Mouse (Mus musculus) T-helper 17 cell (primary cell): ENCODE data around the gene Atp7a.

ENCODE experiments used
- in situ Hi-C, 2 experiments: fragments of 300-600 bp; cut with MboI, MseI; formaldehyde crosslinking; loops; 1 replicate in 1 of 2; 2 replicates in 1 of 2; pipeline ENCODE4 v1.15.1; 2025; ENCODE audit warnings: high pct_unique_total_duplicates in 2 of 2

Gene Atp7a

DNA sequence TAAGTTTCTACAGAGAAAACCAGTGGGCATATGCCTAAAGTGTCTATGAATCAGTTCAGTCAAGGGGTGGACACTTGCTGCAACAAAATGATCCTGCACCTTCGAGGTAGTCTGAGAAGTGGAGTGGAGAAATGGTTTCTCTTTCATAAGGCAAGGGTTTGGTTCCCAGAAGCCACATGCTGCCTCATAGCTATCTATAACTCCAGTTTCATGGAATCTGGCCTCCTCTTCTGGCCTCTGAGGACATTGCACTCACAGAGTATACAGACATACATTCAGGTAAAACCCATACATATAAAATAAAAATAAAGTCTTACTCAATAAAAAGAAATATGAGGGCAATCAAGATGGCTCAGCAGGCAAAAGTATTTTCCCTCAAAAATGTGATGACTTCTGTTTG is 138.0 kb downstream of the Atp7a start:
- in situ Hi-C loops: loop anchor here in 1 of 2 experiments (5.0 kb wide), 1 partner anchor 148 kb away; the partner anchor contains the start of gene Cox7b

DNA sequence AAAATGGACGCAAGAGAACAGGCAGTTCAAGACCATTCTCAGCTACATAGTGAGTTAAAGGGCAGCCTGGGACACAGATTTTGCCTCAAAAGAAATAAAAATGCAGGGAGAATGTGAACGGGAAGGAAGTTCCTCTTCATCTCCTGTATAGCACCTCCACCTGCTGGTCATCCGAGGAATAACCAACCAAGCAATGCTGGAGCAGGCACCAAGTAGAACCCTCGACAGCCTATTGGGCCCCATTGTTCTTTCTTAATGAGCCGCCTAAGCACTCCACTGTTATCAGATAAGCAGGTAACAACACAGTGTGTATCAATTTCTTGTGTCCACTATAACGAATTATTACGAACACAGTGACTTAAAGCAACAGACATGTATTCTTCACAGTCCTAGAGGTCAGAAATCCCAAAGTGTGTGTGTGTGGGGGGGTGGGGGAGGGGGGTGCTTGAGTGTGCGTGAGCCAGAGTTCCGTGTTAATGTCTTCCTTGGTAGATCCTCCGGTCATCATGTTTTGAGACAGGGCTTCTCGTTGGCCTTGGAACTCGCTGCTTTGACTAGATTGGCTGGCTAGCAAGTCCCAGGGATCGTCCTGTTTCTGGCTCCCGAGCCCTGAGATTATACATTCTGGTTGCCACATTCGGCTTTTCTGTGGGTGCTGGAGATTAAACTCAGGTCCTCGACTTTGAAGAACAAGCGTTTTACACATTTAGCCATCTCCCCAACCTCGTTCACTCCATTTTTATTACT is 144.2 kb downstream of the Atp7a start:
- in situ Hi-C loops: no loop called here

DNA sequence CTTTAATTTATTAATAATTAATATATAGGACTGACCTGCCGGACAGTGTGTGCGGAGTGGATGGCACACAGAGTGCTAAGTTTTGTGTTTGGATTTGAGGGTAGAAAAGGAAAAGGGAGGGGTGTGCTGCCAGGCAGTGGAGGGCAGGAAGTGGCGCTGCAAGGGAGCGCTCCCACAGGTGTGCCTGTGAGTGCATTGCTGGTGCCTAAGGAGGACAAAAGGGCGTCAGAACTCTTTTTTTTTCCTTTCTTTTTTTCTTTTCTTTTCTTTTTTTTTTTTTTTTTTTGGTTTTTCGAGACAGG is 144.7 kb downstream of the Atp7a start:
- in situ Hi-C loops: no loop called here
